Mouse (Mus musculus): Measurements from ENCODE around the gene Cdc42ep5. TPM values are rescaled to one million over a fixed set of nuclear protein-coding genes. Genes with fewer than 3 reads are reported as not detected.
"Not testable (repeated sequence)": the region's sequence is repeated elsewhere in the genome, so short reads cannot be mapped to it uniquely, and the experiment has no call there.

The Cdc42ep5 gene
- polyA plus RNA-seq (2014; fragmentation: Nextera tagmentation; extraction: Ambion mirVana), result 29.4 and 35.1 TPM in 2 replicates

- H3K27ac ChIP-seq (replicated peaks; ENCODE audit: low read depth, low read length), result peak within 1 kb of the TSS; percentile 73
- peak within 1 kb of the TSS; percentile 58 for H3K9ac ChIP-seq (ENCODE audit: low read length)
- H3K4me1 ChIP-seq (ENCODE audit: control insufficient read depth, insufficient read depth, low read length), result no peaks in the 10 kb centered on the region; the same call in 1 of the 2 replicates
- H3K27me3 ChIP-seq (ENCODE audit: control insufficient read depth, insufficient read depth, low read length), result no peaks in the 10 kb centered on the region
- DNase-seq (ENCODE audit: low spot score) (peak; percentile 78), ATAC-seq (ENCODE audit: insufficient number of reproducible peaks, low FRiP score, low TSS enrichment, low read depth) (peak; percentile 94)
- H3K9me3 ChIP-seq (ENCODE audit: control insufficient read depth, low read length), result no peaks in the 10 kb centered on the region
- peak within 1 kb of the TSS; percentile 90 for H3K4me2 ChIP-seq (ENCODE audit: low read depth, severe bottlenecking)
- H3K4me3 ChIP-seq (ENCODE audit: low read depth, low read length), result peak within 1 kb of the TSS; percentile 51
- under 1% methylated on average over 19 of the region's 20 CpGs for WGBS
- no peaks in the 10 kb centered on the region for H3K36me3 ChIP-seq (ENCODE audit: control insufficient read depth, insufficient read depth, low read length)
These were observed at the start of gene Cdc42ep5 for GRCm38 (mm10) chr7:4164090-4164910. Cdc42ep5 (minus strand) TSS chr7:4164860.

- H3K27ac ChIP-seq (replicated peaks; ENCODE audit: low read depth, low read length); ATAC-seq (ENCODE audit: insufficient number of reproducible peaks, low FRiP score, low TSS enrichment, low read depth); H3K27me3 ChIP-seq (ENCODE audit: control insufficient read depth, insufficient read depth, low read length); H3K9me3 ChIP-seq (ENCODE audit: control insufficient read depth, low read length); H3K9ac ChIP-seq (ENCODE audit: low read length); H3K4me1 ChIP-seq (ENCODE audit: control insufficient read depth, insufficient read depth, low read length); H3K4me3 ChIP-seq (ENCODE audit: low read depth, low read length); H3K36me3 ChIP-seq (ENCODE audit: control insufficient read depth, insufficient read depth, low read length); H3K4me2 ChIP-seq (ENCODE audit: low read depth, severe bottlenecking); DNase-seq (ENCODE audit: low spot score): not testable (repeated sequence)
These were observed 48.8 kb upstream of the Cdc42ep5 start for GRCm38 (mm10) chr7:4213436-4213835.

- Histone ChIP-seq H3K4me3 (ENCODE audit: low read depth, low read length) (no peak overlapping the region), H3K9ac (ENCODE audit: low read length) (no peak overlapping the region), H3K9me3 (ENCODE audit: control insufficient read depth, low read length) (no peaks in the 10 kb centered on the region), H3K4me2 (ENCODE audit: low read depth, severe bottlenecking) (no peak overlapping the region), H3K4me1 (ENCODE audit: control insufficient read depth, insufficient read depth, low read length) (no peaks in the 10 kb centered on the region), H3K27ac (replicated peaks; ENCODE audit: low read depth, low read length) (no peak overlapping the region), H3K27me3 (ENCODE audit: control insufficient read depth, insufficient read depth, low read length) (no peaks in the 10 kb centered on the region), H3K36me3 (ENCODE audit: control insufficient read depth, insufficient read depth, low read length) (no peaks in the 10 kb centered on the region)
- ATAC-seq (ENCODE audit: insufficient number of reproducible peaks, low FRiP score, low TSS enrichment, low read depth) (no peak), DNase-seq (ENCODE audit: low spot score) (no peak)
- WGBS, result 52% methylated on average over 2 of the region's 2 CpGs
These were observed 44.0 kb upstream of the Cdc42ep5 start for GRCm38 (mm10) chr7:4208626-4209025.

- Histone ChIP-seq H3K4me3 (ENCODE audit: low read depth, low read length) (no peak overlapping the region), H3K4me2 (ENCODE audit: low read depth, severe bottlenecking) (no peak overlapping the region), H3K27me3 (ENCODE audit: control insufficient read depth, insufficient read depth, low read length) (no peaks in the 10 kb centered on the region), H3K9ac (ENCODE audit: low read length) (no peak overlapping the region), H3K27ac (replicated peaks; ENCODE audit: low read depth, low read length) (no peak overlapping the region), H3K9me3 (ENCODE audit: control insufficient read depth, low read length) (no peaks in the 10 kb centered on the region), H3K36me3 (ENCODE audit: control insufficient read depth, insufficient read depth, low read length) (no peaks in the 10 kb centered on the region), H3K4me1 (ENCODE audit: control insufficient read depth, insufficient read depth, low read length) (no peaks in the 10 kb centered on the region)
- no peak for ATAC-seq (ENCODE audit: insufficient number of reproducible peaks, low FRiP score, low TSS enrichment, low read depth)
- WGBS, result 80% methylated on average over 1 of the region's 1 CpGs
- no peak for DNase-seq (ENCODE audit: low spot score)
These were observed 42.5 kb upstream of the Cdc42ep5 start for GRCm38 (mm10) chr7:4207126-4207525.

- Histone ChIP-seq H3K4me1 (ENCODE audit: control insufficient read depth, insufficient read depth, low read length) (no peaks in the 10 kb centered on the region), H3K36me3 (ENCODE audit: control insufficient read depth, insufficient read depth, low read length) (no peaks in the 10 kb centered on the region), H3K27ac (replicated peaks; ENCODE audit: low read depth, low read length) (no peak overlapping the region), H3K9ac (ENCODE audit: low read length) (no peak overlapping the region), H3K4me2 (ENCODE audit: low read depth, severe bottlenecking) (no peak overlapping the region), H3K27me3 (ENCODE audit: control insufficient read depth, insufficient read depth, low read length) (no peaks in the 10 kb centered on the region), H3K9me3 (ENCODE audit: control insufficient read depth, low read length) (no peaks in the 10 kb centered on the region), H3K4me3 (ENCODE audit: low read depth, low read length) (no peak overlapping the region)
- ATAC-seq (ENCODE audit: insufficient number of reproducible peaks, low FRiP score, low TSS enrichment, low read depth) (no peak), DNase-seq (ENCODE audit: low spot score) (peak; percentile 62)
- WGBS, result 37% methylated on average over 3 of the region's 3 CpGs
These were observed 13.8 kb upstream of the Cdc42ep5 start for GRCm38 (mm10) chr7:4178438-4178837.

GRCm38 (mm10) chr7:4170193-4170938 is 5.7 kb upstream of the Cdc42ep5 start:
- DNase-seq (ENCODE audit: low spot score) (no peak), ATAC-seq (ENCODE audit: insufficient number of reproducible peaks, low FRiP score, low TSS enrichment, low read depth) (no peak)
- no peak overlapping the region for H3K4me2 ChIP-seq (ENCODE audit: low read depth, severe bottlenecking)
- 87% methylated on average over 6 of the region's 6 CpGs for WGBS
- H3K27me3 ChIP-seq (ENCODE audit: control insufficient read depth, insufficient read depth, low read length), result no peaks in the 10 kb centered on the region
- H3K27ac ChIP-seq (replicated peaks; ENCODE audit: low read depth, low read length), result no peak overlapping the region
- H3K4me1 ChIP-seq (ENCODE audit: control insufficient read depth, insufficient read depth, low read length), result no peaks in the 10 kb centered on the region
- H3K9ac ChIP-seq (ENCODE audit: low read length), result no peak overlapping the region
- no peaks in the 10 kb centered on the region for H3K36me3 ChIP-seq (ENCODE audit: control insufficient read depth, insufficient read depth, low read length)
- no peaks in the 10 kb centered on the region for H3K9me3 ChIP-seq (ENCODE audit: control insufficient read depth, low read length)
- H3K4me3 ChIP-seq (ENCODE audit: low read depth, low read length), result no peak overlapping the region

GRCm38 (mm10) chr7:4167098-4167497 is 2.4 kb upstream of the Cdc42ep5 start:
- Histone ChIP-seq H3K9me3 (ENCODE audit: control insufficient read depth, low read length) (no peaks in the 10 kb centered on the region), H3K4me2 (ENCODE audit: low read depth, severe bottlenecking) (no peak overlapping the region), H3K27ac (replicated peaks; ENCODE audit: low read depth, low read length) (no peak overlapping the region), H3K27me3 (ENCODE audit: control insufficient read depth, insufficient read depth, low read length) (no peaks in the 10 kb centered on the region), H3K4me3 (ENCODE audit: low read depth, low read length) (no peak overlapping the region), H3K36me3 (ENCODE audit: control insufficient read depth, insufficient read depth, low read length) (no peaks in the 10 kb centered on the region), H3K9ac (ENCODE audit: low read length) (no peak overlapping the region), H3K4me1 (ENCODE audit: control insufficient read depth, insufficient read depth, low read length) (no peaks in the 10 kb centered on the region; the same call in 1 of the 2 replicates)
- ATAC-seq (ENCODE audit: insufficient number of reproducible peaks, low FRiP score, low TSS enrichment, low read depth), result no peak
- DNase-seq (ENCODE audit: low spot score), result no peak

GRCm38 (mm10) chr7:4165286-4165685 is 626 bp upstream of the Cdc42ep5 start:
- Histone ChIP-seq H3K4me2 (ENCODE audit: low read depth, severe bottlenecking) (peak overlapping the region; percentile 90; the same call in 1 of the 2 replicates), H3K36me3 (ENCODE audit: control insufficient read depth, insufficient read depth, low read length) (no peaks in the 10 kb centered on the region), H3K4me1 (ENCODE audit: control insufficient read depth, insufficient read depth, low read length) (no peaks in the 10 kb centered on the region; the same call in 1 of the 2 replicates), H3K27ac (replicated peaks; ENCODE audit: low read depth, low read length) (no peak overlapping the region; the same call in 1 of the 2 replicates), H3K9ac (ENCODE audit: low read length) (no peak overlapping the region), H3K4me3 (ENCODE audit: low read depth, low read length) (no peak overlapping the region), H3K27me3 (ENCODE audit: control insufficient read depth, insufficient read depth, low read length) (no peaks in the 10 kb centered on the region), H3K9me3 (ENCODE audit: control insufficient read depth, low read length) (no peaks in the 10 kb centered on the region)
- ATAC-seq (ENCODE audit: insufficient number of reproducible peaks, low FRiP score, low TSS enrichment, low read depth) (no peak; the same call in 1 of the 2 replicates), DNase-seq (ENCODE audit: low spot score) (no peak)
- WGBS, result 20% methylated on average over 3 of the region's 3 CpGs

Data from limb, embryonic 11.5 days (tissue).